Mouse (Mus musculus) WW6 (cell line): ENCODE measurements around the gene Olfr970.
"Not testable (repeated sequence)": the region's sequence is repeated elsewhere in the genome, so short reads cannot be mapped to it uniquely, and the experiment has no call there.

ENCODE experiments used
- DNase-seq: peaks from one replicate; pipeline ENCODE4 v3.0.0-alpha.2; 2013; ENCODE audit warnings: low read depth, low spot score

Gene Olfr970

GRCm38 (mm10) chr9:39808560-39808959 lies at the start of gene Olfr970:
TSS of gene Olfr970 (plus strand) at chr9:39808860.
- DNase-seq: no peak

GRCm38 (mm10) chr9:39783153-39783552 lies 25.5 kb upstream of the Olfr970 start, which contains the start of gene Olfr968:
TSS of gene Olfr968 (minus strand) at chr9:39783253.
- DNase-seq: no peak

GRCm38 (mm10) chr9:39790558-39790957 lies 18.1 kb upstream of the Olfr970 start, which contains the start of gene Olfr969:
TSS of gene Olfr969 (plus strand) at chr9:39790945.
- DNase-seq: no peak

- not testable (repeated sequence) for DNase-seq
Measured at GRCm38 (mm10) chr9:39836576-39836975, 27.9 kb downstream of the Olfr970 start, which contains the start of gene Olfr971. TSS of gene Olfr971 (plus strand) at chr9:39836876.

DNA sequence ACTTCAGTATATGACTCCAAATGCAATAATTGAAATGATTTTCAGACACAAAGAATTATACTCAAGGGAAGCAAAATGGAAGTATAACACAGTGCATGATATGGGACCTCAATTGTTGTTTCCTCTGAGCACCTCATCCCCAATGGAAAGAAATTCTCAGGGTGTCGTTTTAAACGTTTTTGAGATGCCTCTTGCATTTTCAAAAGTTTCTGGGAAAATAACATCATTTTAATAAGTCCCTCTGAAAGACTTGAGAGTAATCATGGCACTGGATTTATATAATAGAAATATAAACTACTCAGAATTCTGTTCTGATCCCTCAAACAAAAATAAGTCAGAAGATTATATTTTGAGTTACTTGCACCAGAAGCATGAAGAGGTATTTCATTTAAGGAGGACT lies 57.5 kb downstream of the Olfr970 start, which contains the start of gene Olfr972:
Gene Olfr972 (plus strand): TSS at position 301 of the 400 bp plus-strand sequence.
- no peak for DNase-seq
